Mouse (Mus musculus) spleen, postnatal 4 days (tissue): ENCODE results near the gene Onecut3.

ENCODE experiments used
- DNase-seq, 2 experiments: peaks; one replicate each; pipeline ENCODE4 v3.0.0; 2022; ENCODE audit warnings: low spot score in 2 of 2

Gene Onecut3

DNA sequence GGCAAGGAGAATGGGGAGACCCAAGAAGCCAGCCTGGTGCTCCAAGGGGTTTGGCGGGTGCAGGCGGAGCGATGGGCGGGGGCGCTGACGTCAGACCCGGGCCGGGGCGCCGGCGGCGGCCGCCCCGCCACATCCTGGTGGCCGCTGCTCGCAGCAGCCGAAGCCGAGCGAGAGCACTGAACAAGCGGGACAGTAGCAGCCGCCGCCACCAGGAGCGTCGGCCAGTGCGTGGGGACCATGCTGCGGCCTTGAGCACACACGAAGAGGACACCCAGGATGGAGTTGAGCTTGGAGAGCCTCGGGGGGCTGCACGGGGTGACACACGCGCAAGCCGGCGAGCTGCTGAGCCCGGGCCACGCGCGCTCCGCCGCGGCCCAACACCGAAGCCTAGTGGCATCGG is at the start of gene Onecut3:
Gene Onecut3 (plus strand): TSS at position 104 of the 400 bp plus-strand sequence.
- DNase-seq = no peak

GRCm38 (mm10) chr10:80445052-80445451 is 49.6 kb upstream of the Onecut3 start:
- no peak for DNase-seq

- peak; percentile 79 to 93 for DNase-seq
Measured at GRCm38 (mm10) chr10:80445898-80446601, 48.6 kb upstream of the Onecut3 start.

GRCm38 (mm10) chr10:80450599-80450998 is 44.0 kb upstream of the Onecut3 start:
- no peak for DNase-seq

DNA sequence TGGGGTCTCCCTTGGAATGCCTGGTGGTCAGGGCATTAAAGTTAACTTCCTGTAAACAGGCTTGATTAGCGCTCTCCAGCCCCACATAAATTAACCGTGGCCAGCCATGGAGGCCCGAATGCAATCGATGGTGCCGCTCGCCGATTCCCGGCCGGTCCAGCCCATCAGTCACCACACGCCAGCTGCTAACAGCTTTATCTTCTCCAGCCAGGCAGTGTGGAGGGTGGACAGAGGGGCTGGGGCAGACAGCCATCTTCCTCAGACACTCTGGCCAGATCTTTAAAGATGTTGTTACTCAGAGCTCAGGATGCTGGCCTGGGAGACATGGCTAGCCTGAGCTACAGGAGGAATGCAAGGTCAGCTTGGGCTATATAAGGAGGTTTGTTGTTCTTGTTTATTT is 41.0 kb upstream of the Onecut3 start:
- no peak for DNase-seq

DNA sequence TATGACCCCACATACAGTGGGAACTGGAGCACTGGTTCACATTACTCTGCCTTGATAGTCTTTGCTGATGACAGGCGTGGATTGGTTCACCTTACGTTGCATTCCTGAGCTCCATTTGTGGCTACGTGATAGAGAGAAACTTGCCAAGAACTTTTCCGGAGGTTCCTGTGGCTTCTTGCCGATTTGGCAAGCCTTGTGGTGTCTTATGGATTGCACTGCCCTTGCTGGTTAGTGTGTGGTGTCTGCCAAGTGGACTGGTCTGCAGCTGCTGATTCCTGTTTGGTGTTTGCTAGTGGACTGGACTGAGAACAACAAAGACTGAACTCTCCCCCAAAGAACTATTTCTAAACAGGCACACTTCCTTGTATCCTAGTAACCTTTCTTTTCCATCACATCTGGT is 39.9 kb upstream of the Onecut3 start:
- DNase-seq = no peak

DNA sequence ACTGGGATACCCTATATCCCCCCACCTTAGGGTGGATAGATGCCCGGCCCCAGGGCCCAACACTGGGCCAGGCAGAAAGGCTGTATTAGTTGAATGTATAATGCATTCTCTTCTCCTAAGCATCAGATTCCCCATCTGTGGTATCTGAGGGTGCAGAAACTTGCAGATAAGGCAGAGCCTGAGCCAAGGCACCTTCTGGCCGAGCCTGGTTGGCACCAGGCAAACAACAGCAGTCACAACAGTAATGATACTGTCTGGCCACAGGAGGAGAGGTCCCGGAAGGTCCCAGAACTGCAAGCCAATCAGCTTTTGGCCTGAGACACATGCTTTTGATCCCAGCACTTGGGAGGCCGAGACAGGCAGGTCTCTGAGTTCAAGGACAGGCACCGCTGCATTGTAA is 38.9 kb upstream of the Onecut3 start:
- DNase-seq = no peak

- DNase-seq = no peak
Measured at GRCm38 (mm10) chr10:80459236-80459635, 35.4 kb upstream of the Onecut3 start.

DNA sequence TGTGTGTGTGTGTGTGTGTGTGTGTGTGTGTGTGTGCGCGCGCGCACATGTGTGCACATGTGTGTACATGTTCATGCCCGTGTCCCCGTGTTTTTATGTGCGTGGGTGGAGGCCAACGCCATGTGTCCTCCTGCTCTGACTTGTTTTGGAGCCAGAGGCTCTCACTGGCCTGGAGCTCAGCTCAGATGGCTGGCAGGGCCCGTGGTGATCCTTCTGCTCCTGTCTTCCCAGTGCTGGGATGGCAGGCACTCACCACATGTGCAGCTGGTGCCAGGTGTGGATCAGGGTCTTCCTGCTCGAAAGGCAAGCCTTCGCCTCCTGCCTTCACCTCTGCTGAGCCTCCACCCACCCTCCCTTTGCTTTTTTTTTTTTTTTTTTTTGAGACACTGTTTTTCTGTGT is 35.0 kb upstream of the Onecut3 start:
- no peak for DNase-seq

- DNase-seq = no peak
Measured at GRCm38 (mm10) chr10:80460324-80460723, 34.3 kb upstream of the Onecut3 start.

DNA sequence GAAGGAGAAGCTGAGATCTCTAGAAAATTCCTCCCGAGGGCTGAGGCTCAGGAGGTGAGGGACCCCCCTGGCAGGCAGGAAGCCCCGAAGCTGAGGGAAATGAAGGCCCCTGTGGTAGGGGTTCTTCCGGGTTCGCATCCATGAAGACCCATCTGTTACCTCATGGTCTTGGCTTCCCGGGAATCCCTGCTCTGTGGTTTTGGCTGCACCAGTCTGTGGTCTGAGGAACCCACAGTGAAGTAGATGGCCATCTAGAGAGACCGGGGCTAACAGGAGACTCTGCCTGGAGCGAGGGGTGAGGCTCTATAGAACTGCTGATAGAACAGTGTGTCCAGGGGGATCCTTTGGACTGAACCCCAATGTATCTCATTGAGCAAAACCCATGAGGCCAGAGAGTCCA is 33.3 kb upstream of the Onecut3 start:
- DNase-seq = no peak

DNA sequence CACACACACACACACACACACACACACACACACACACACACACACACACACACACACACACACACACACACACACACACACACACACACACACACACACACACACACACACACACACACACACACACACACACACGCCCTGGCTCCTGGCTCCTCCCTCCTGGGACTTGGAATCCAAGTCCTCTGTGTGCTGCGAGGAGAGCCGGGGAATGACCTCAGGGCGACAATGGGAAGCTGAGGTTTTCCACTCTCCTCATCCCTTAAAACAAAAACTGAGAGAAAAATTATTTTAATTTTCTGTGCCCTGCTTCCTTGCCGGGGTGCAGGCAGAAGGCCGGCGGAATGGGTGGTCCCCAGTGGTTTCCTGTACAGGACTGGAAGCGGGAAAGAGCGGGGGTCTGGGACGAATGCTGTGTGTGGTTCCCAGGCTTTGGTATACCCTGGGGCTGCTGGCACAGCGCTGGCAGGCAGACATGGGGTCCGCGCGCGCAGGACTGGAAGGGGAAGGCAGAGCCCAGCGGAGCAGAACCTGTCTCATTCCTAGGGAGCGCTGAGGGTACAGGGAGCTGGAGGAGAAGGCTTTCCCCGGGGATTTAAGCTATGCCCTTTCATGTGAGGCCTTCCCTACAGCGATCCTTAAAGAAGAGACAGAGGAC is 30.1 kb upstream of the Onecut3 start:
- no peak for DNase-seq

- no peak for DNase-seq
Measured at GRCm38 (mm10) chr10:80465066-80465465, 29.6 kb upstream of the Onecut3 start.

DNA sequence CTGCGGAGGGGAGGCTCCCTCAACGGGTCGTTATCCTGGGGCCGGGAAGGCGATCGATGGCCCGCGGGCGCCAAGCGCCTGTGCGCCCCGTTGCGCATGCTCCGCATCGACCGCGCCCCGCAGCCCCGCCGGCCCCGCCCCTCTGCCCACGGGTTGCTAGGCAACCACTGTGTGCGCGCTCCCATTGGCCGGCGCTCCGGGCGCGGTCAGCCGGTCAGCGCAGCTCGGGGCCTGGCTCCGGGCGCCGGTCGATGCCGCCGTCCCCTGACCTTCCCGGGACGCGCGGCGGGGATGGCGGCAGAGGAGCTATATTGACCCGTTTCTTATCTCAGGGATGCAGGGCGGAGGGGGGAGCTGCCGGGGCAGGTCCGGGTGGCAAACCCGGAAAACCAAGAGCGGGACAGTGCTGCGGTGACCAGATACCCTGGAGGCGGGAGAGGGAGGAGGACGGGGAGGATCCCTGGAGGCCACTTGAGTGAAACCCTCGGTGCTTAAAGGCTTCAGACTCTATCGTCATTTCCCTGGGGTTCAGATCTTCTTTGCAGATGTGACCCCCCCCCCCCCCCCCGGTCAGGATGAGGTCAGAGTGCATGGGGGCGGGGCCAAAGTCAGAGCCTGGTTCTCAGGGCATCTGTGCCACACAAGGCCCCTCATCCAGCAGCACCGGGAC is 19.2 kb upstream of the Onecut3 start:
- DNase-seq = peak; percentile 91 to 96

DNA sequence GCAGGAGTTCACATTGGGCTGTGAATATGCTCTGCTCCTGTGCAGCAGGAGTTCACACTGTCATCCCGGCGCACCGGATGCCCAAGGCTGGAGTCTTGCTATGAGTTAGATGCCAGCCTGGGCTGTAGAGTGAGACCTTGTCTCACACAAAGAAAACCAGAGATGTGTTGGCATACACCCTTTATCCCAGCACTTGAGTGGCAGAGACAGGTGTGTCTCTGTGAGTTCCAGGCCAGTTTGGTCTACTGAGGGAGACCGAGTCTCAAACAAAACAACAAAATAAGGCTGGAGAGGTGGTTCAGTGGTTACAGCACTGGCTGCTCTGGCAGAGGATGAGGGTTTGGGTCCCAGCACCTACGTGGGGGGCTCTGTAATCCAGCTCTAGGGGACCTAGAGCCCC is 16.1 kb upstream of the Onecut3 start:
- DNase-seq = no peak

- DNase-seq = peak in 1 of 2 experiments; percentile 56
Measured at GRCm38 (mm10) chr10:80481002-80481401, 13.6 kb upstream of the Onecut3 start.

GRCm38 (mm10) chr10:80486862-80487379 is 7.7 kb upstream of the Onecut3 start:
- DNase-seq = peak; percentile 49 to 80

DNA sequence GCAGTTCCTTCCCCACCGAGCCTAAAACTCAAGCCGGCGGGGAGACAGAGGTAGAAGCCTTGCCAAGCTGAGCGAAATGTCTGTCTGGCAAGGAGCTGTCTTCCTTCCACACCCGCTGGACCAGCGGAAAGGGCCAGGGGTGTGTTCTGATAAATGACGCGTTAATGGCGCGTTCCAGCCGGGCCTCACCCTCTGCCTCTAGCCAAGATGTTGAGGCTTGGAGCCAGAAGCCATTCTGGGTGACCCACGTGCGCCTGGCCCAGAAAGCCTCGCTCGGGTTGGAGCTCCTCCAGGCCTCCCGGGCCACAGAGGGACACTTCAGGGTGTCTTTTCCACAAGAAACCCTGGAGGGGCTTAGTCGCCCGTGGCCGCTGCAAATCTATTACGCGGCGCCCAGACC is 4.6 kb upstream of the Onecut3 start:
- DNase-seq = no peak

DNA sequence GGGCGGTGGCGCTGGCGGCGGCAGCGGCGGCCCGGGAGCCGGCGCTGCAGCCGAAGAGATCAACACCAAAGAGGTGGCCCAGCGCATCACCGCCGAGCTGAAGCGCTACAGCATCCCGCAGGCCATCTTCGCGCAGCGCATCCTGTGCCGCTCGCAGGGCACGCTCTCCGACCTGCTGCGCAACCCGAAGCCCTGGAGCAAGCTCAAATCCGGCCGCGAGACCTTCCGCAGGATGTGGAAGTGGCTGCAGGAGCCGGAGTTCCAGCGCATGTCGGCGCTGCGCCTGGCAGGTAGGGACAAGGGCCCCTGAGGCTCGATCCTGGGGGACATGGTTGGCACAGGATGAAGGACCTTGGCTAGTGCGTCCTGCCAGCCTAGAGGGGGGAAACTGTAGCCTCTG is 1.3 kb downstream of the Onecut3 start:
- no peak for DNase-seq

GRCm38 (mm10) chr10:80496421-80496820 is 1.8 kb downstream of the Onecut3 start:
- no peak for DNase-seq

- no peak for DNase-seq
Measured at GRCm38 (mm10) chr10:80502291-80502690, 7.7 kb downstream of the Onecut3 start.

GRCm38 (mm10) chr10:80502819-80503314 is 8.2 kb downstream of the Onecut3 start:
- DNase-seq = no peak
